Mouse (Mus musculus) large intestine, adult 2 months (tissue): ENCODE measurements around the gene Endou. TPM values are rescaled to one million over a fixed set of nuclear protein-coding genes. Genes with fewer than 3 reads are reported as not detected.

Source experiments
- DNase-seq: peaks from one replicate; pipeline ENCODE4 v3.0.0-alpha.2; 2012; ENCODE audit warnings: low read depth, low spot score
- WGBS: fragments of 180-500 bp; shearing (Covaris S2); methylation state at CpG from one replicate; pipeline ENCODE4 v1.1.7; 2018; 5-methylcytosine and 5-hydroxymethylcytosine counted together
- polyA plus RNA-seq: library from polyadenylated mRNA; depleted of rRNA; stranded (reverse); fragments of >200 nt; gene quantifications from 2 replicates; pipeline ENCODE4 v1.2.3, GENCODE M21; 2012

Endou gene
- polyA plus RNA-seq, 1 experiment, result 0.66 TPM

GRCm38 (mm10) chr15:97731988-97732387 is 849 bp upstream of the Endou start:
- no peak for DNase-seq
- 83% methylated on average over 11 of the region's 11 CpGs for WGBS

- DNase-seq, result no peak
- WGBS, result 50% methylated on average over 6 of the region's 6 CpGs
These were observed 774 bp downstream of the Endou start for GRCm38 (mm10) chr15:97730365-97730764.

- 54% methylated on average over 7 of the region's 7 CpGs for WGBS
These were observed 2.3 kb downstream of the Endou start for GRCm38 (mm10) chr15:97728804-97729203.

GRCm38 (mm10) chr15:97728394-97728793 is 2.7 kb downstream of the Endou start:
- no peak for DNase-seq
- 60% methylated on average over 11 of the region's 11 CpGs for WGBS

More at GRCm38 (mm10) chr15:97728804-97729203, 2.3 kb downstream of the Endou start:
- DNase-seq, result no peak

GRCm38 (mm10) chr15:97727520-97727919 is 3.6 kb downstream of the Endou start:
- DNase-seq, result no peak
- 70% methylated on average over 5 of the region's 5 CpGs for WGBS

GRCm38 (mm10) chr15:97727048-97727447 is 4.1 kb downstream of the Endou start:
- DNase-seq, result no peak
- WGBS, result 60% methylated on average over 8 of the region's 8 CpGs

- 83% methylated on average over 13 of the region's 13 CpGs for WGBS
- no peak for DNase-seq
These were observed 4.8 kb downstream of the Endou start for GRCm38 (mm10) chr15:97726310-97726709.

- DNase-seq, result no peak
- WGBS, result 64% methylated on average over 6 of the region's 6 CpGs
These were observed 5.8 kb downstream of the Endou start for GRCm38 (mm10) chr15:97725198-97725785.

GRCm38 (mm10) chr15:97724346-97725197 is 6.6 kb downstream of the Endou start:
- DNase-seq, result no peak
- 80% methylated on average over 17 of the region's 17 CpGs for WGBS

GRCm38 (mm10) chr15:97723536-97724345 is 7.4 kb downstream of the Endou start:
- 85% methylated on average over 6 of the region's 6 CpGs for WGBS
- no peak for DNase-seq

GRCm38 (mm10) chr15:97721008-97721701 is 10.0 kb downstream of the Endou start:
- WGBS, result 68% methylated on average over 15 of the region's 15 CpGs
- DNase-seq, result no peak

- WGBS, result 71% methylated on average over 12 of the region's 12 CpGs
- DNase-seq, result no peak
These were observed 11.0 kb downstream of the Endou start for GRCm38 (mm10) chr15:97720026-97720675.

- no peak for DNase-seq
- WGBS, result 92% methylated on average over 12 of the region's 12 CpGs
These were observed 11.6 kb downstream of the Endou start for GRCm38 (mm10) chr15:97719494-97719893.

- WGBS, result 77% methylated on average over 8 of the region's 8 CpGs
- DNase-seq, result no peak
These were observed 12.5 kb downstream of the Endou start for GRCm38 (mm10) chr15:97718535-97719155.

- peak; percentile 27 for DNase-seq
- 17% methylated on average over 12 of the region's 12 CpGs for WGBS
These were observed 13.1 kb downstream of the Endou start for GRCm38 (mm10) chr15:97717861-97718534.

GRCm38 (mm10) chr15:97716782-97717181 is 14.4 kb downstream of the Endou start:
- 87% methylated on average over 11 of the region's 11 CpGs for WGBS
- DNase-seq, result no peak

GRCm38 (mm10) chr15:97715734-97716133 is 15.4 kb downstream of the Endou start:
- 89% methylated on average over 1 of the region's 1 CpGs for WGBS
- DNase-seq, result no peak

- DNase-seq, result no peak
- 90% methylated on average over 8 of the region's 8 CpGs for whole genome bisulfite sequencing
These were observed 16.1 kb downstream of the Endou start for GRCm38 (mm10) chr15:97715083-97715482.
